Mouse (Mus musculus) midbrain, embryonic 11.5 days (tissue): ENCODE measurements at regions not wholly inside any gene's neighbourhood (a gene's known extent, or its start where the extent isn't known, plus 50 kb on each side); places are given as distances from the start of the nearest gene placed in this dataset.
A peak's percentile ranks its signal among the peaks of the same experiment; 100 is the strongest.

ENCODE experiments used
- ATAC-seq: fragments of 200-750 bp; cut with Nextera tagmentation; 2 replicates; pipeline ENCODE4 v1.8.0; 2017; ENCODE audit warnings: moderate TSS enrichment, moderate library complexity; ENCODE audit not compliant: low FRiP score
- DNase-seq: peaks from one replicate; pipeline ENCODE4 v3.0.0; 2015; ENCODE audit warnings: low spot score; ENCODE audit errors: missing footprints
- H3K27ac ChIP-seq: fragments of 300-500 bp; sonication (generic); 2 replicates; pipeline ENCODE4 v1.5.1; 2014; ENCODE audit warnings: low read depth, low read length
- H3K27me3 ChIP-seq: fragments of 300-500 bp; sonication (generic); 2 replicates; pipeline ENCODE4 v1.6.1; 2014; ENCODE audit warnings: mild to moderate bottlenecking, low read length, moderate library complexity, mixed read lengths; ENCODE audit not compliant: control insufficient read depth, insufficient read depth
- H3K36me3 ChIP-seq: fragments of 300-500 bp; sonication (generic); 2 replicates; pipeline ENCODE4 v1.6.1; 2014; ENCODE audit warnings: mild to moderate bottlenecking, low read length, moderate library complexity, mixed read lengths; ENCODE audit not compliant: control insufficient read depth, insufficient read depth
- H3K4me1 ChIP-seq: fragments of 300-500 bp; sonication (generic); 2 replicates; pipeline ENCODE4 v1.6.1; 2014; ENCODE audit warnings: low read length; ENCODE audit not compliant: control insufficient read depth, insufficient read depth
- H3K4me2 ChIP-seq: fragments of 300-500 bp; sonication (generic); 2 replicates; pipeline ENCODE4 v1.6.1; 2014; ENCODE audit warnings: mild to moderate bottlenecking, moderate library complexity
- H3K4me3 ChIP-seq: fragments of 300-500 bp; sonication (generic); 2 replicates; pipeline ENCODE4 v1.5.1; 2014; ENCODE audit warnings: low read depth, low read length
- H3K9ac ChIP-seq: fragments of 300-500 bp; sonication (generic); 2 replicates; pipeline ENCODE4 v1.6.1; 2014; ENCODE audit warnings: low read length
- H3K9me3 ChIP-seq: fragments of 300-500 bp; sonication (generic); 2 replicates; pipeline ENCODE4 v1.6.1; 2016; ENCODE audit warnings: low read length; ENCODE audit not compliant: control insufficient read depth
- WGBS: fragments of 180-500 bp; shearing (Covaris S2); extraction: QIAGEN DNeasy Blood & Tissue Kit; methylation state at CpG from one replicate; pipeline ENCODE4 v1.1.7; 2014; 5-methylcytosine and 5-hydroxymethylcytosine counted together

- Histone ChIP-seq H3K27me3 (no peaks in the 10 kb centered on the region), H3K27ac (no peak overlapping the region), H3K4me1 (no peaks in the 10 kb centered on the region), H3K36me3 (no peaks in the 10 kb centered on the region), H3K4me3 (no peak overlapping the region), H3K9me3 (no peaks in the 10 kb centered on the region), H3K9ac (no peak overlapping the region), H3K4me2 (no peak overlapping the region)
- ATAC-seq (no peak), DNase-seq (peak; percentile 76)
- WGBS, result 82% methylated on average over 3 of the region's 3 CpGs
These were observed 1012.6 kb downstream of the Cdh8 start for GRCm38 (mm10) chr8:98403645-98404032.

GRCm38 (mm10) chr8:98402852-98403644, 1013.2 kb downstream of the Cdh8 start:
- Histone ChIP-seq H3K9me3 (no peaks in the 10 kb centered on the region), H3K27ac (no peak overlapping the region), H3K4me3 (no peak overlapping the region), H3K4me1 (no peaks in the 10 kb centered on the region), H3K9ac (no peak overlapping the region), H3K27me3 (no peaks in the 10 kb centered on the region), H3K36me3 (no peaks in the 10 kb centered on the region), H3K4me2 (no peak overlapping the region)
- DNase-seq (no peak), ATAC-seq (no peak)
- 89% methylated on average over 11 of the region's 11 CpGs for WGBS

GRCm38 (mm10) chr8:98381815-98382214, 1034.5 kb downstream of the Cdh8 start:
- ATAC-seq (no peak), DNase-seq (no peak)
- Histone ChIP-seq H3K9me3 (no peaks in the 10 kb centered on the region; the same call in 1 of the 2 replicates), H3K4me2 (no peak overlapping the region), H3K9ac (no peak overlapping the region), H3K27me3 (no peaks in the 10 kb centered on the region), H3K36me3 (no peaks in the 10 kb centered on the region), H3K27ac (no peak overlapping the region), H3K4me1 (no peaks in the 10 kb centered on the region), H3K4me3 (no peak overlapping the region)
- WGBS, result 93% methylated on average over 2 of the region's 2 CpGs

- H3K27me3 ChIP-seq, result no peaks in the 10 kb centered on the region
- ATAC-seq, result no peak
- 94% methylated on average over 1 of the region's 1 CpGs for WGBS
These were observed 1035.9 kb downstream of the Cdh8 start for GRCm38 (mm10) chr8:98380387-98380786.

GRCm38 (mm10) chr8:98377743-98378142, 1038.5 kb downstream of the Cdh8 start:
- no peak overlapping the region for H3K9ac ChIP-seq
- H3K36me3 ChIP-seq, result no peaks in the 10 kb centered on the region
- ATAC-seq (no peak), DNase-seq (no peak)
- no peak overlapping the region for H3K4me3 ChIP-seq
- no peak overlapping the region for H3K27ac ChIP-seq
- no peak overlapping the region for H3K4me2 ChIP-seq
- H3K27me3 ChIP-seq, result no peaks in the 10 kb centered on the region
- H3K4me1 ChIP-seq, result no peaks in the 10 kb centered on the region
- no peaks in the 10 kb centered on the region; the same call in 1 of the 2 replicates for H3K9me3 ChIP-seq

More at GRCm38 (mm10) chr8:98380387-98380786, 1035.9 kb downstream of the Cdh8 start:
- H3K4me3 ChIP-seq, result no peak overlapping the region
- DNase-seq, result no peak
- no peaks in the 10 kb centered on the region; the same call in 1 of the 2 replicates for H3K9me3 ChIP-seq
- H3K36me3 ChIP-seq, result no peaks in the 10 kb centered on the region
- no peaks in the 10 kb centered on the region for H3K4me1 ChIP-seq
- H3K27ac ChIP-seq, result no peak overlapping the region
- H3K4me2 ChIP-seq, result no peak overlapping the region
- H3K9ac ChIP-seq, result no peak overlapping the region

- WGBS, result 38% methylated on average over 3 of the region's 4 CpGs
- H3K27me3 ChIP-seq, result no peaks in the 10 kb centered on the region
- no peaks in the 10 kb centered on the region for H3K4me1 ChIP-seq
- H3K9me3 ChIP-seq, result no peaks in the 10 kb centered on the region
- H3K36me3 ChIP-seq, result no peaks in the 10 kb centered on the region
- no peak overlapping the region for H3K27ac ChIP-seq
- no peak overlapping the region for H3K4me3 ChIP-seq
- no peak for DNase-seq
- H3K4me2 ChIP-seq, result no peak overlapping the region
- peak; percentile 69 for ATAC-seq
- H3K9ac ChIP-seq, result no peak overlapping the region
These were observed 1043.4 kb downstream of the Cdh8 start for GRCm38 (mm10) chr8:98372711-98373420.

- DNase-seq (peak; percentile 28), ATAC-seq (no peak)
- H3K36me3 ChIP-seq, result no peaks in the 10 kb centered on the region
- H3K4me3 ChIP-seq, result no peak overlapping the region
- no peaks in the 10 kb centered on the region for H3K27me3 ChIP-seq
- 83% methylated on average over 6 of the region's 6 CpGs for WGBS
- H3K4me1 ChIP-seq, result no peaks in the 10 kb centered on the region
- no peak overlapping the region for H3K4me2 ChIP-seq
- H3K27ac ChIP-seq, result no peak overlapping the region
- no peak overlapping the region for H3K9ac ChIP-seq
- H3K9me3 ChIP-seq, result no peaks in the 10 kb centered on the region
These were observed 1050.7 kb downstream of the Cdh8 start for GRCm38 (mm10) chr8:98365378-98366095.

- Histone ChIP-seq H3K27ac (no peak overlapping the region), H3K4me1 (no peaks in the 10 kb centered on the region), H3K27me3 (no peaks in the 10 kb centered on the region), H3K4me3 (no peak overlapping the region), H3K9me3 (no peaks in the 10 kb centered on the region), H3K9ac (no peak overlapping the region), H3K36me3 (no peaks in the 10 kb centered on the region), H3K4me2 (no peak overlapping the region)
- DNase-seq (no peak), ATAC-seq (peak; percentile 19; the same call in 1 of the 2 replicates)
- 90% methylated on average over 1 of the region's 1 CpGs for WGBS
These were observed 1079.0 kb downstream of the Cdh8 start for GRCm38 (mm10) chr8:98337279-98337678.
